Mouse (Mus musculus) lung, postnatal 0 days (tissue): ENCODE results near the gene Dst.

ENCODE experiments used
- CTCF ChIP-seq: IDR thresholded peaks from 2 replicates; pipeline ENCODE4 v1.5.1; 2016; ENCODE audit warnings: antibody characterized with exemption, mild to moderate bottlenecking
- EP300 ChIP-seq: IDR thresholded peaks from 2 replicates; pipeline ENCODE4 v1.6.1; 2016; ENCODE audit warnings: antibody characterized with exemption, mild to moderate bottlenecking, control low read depth

GRCm38 (mm10) chr1:34025879-34026278, 117.9 kb downstream of the Dst start:
- no peak for TF ChIP-seq CTCF
- TF ChIP-seq EP300, result no peak
